Mouse (Mus musculus) E14TG2a.4 (cell line): Measurements from ENCODE around the gene Fbxl17.

ENCODE experiments used
- CTCF ChIP-seq: conservative IDR thresholded peaks from 2 replicates; pipeline ENCODE4 v1.5.1; 2014; ENCODE audit warnings: low read length
- NANOG ChIP-seq: IDR thresholded peaks from 2 replicates; pipeline ENCODE4 v1.6.1; 2014; ENCODE audit warnings: borderline replicate concordance, low read length, mixed read lengths

- TF ChIP-seq CTCF (no peak), NANOG (no peak)
Observed at GRCm38 (mm10) chr17:63057740-63058388, 442.0 kb downstream of the Fbxl17 start.
